Mouse (Mus musculus): ENCODE data around the gene Zkscan5.

Gene Zkscan5

DNA sequence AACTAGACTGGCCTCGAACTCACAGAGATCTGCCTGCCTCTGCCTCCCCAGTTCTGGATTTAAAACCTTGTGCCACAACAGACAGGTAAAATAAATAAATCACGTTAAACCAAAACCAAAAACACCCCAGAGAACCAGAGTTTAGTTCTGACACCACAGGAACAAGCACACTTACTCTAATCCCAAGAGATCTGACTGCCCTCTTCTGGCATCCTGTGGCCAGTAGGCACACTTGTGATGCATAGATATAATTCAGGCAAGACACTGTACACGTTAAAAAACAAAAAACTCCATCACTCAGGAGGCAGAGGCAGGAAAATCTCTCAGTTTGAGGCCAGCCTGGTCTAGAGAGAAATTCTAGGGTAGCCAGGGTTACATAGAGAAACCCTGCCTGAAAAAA is 1.9 kb upstream of the Zkscan5 start:
- TF ChIP-seq GATA4 (IDR thresholded peaks at IDR 0.05; ENCODE audit: insufficient replicate concordance, low read length) = no peak

DNA sequence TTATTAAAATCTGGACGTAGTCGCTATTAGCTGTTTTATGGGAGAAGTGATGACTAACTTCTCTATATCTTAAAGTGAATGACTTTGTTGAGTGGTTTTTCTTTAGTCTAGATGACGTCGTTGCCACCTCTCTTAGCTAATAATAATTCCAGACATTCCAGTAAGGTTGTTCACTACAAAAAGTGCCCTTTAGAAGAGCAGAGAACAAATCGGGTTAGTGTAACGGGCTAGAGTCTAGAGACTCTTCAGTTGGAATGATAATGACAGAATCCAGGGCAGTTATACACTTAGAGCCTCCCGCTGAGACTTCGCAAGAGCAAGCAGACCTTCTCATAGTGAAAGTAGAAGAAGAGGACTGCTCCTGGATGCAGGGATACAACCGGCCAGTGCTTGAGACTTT is 679 bp downstream of the Zkscan5 start:
- TF ChIP-seq GATA4 (IDR thresholded peaks at IDR 0.05; ENCODE audit: insufficient replicate concordance, low read length) = no peak

DNA sequence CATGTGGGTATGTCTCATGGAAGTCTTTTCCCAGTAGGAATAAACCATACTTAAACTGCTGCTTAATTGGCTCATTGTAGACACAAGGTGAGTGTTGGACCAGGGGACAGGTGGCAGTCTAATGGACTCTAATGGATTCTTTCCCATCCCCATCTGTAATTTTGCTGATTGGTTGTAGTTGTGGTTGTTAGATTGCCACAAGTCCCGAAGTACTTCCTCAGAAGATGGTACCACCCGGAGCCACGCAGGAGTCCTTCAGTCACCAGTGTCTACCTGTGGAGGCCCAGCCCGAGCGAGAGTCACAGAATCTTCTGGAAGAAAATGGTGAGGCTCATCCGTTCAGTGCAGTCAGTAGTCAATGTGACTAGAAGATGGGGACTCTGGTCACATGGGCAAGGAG is 3.0 kb downstream of the Zkscan5 start:
- TF ChIP-seq GATA4 (IDR thresholded peaks at IDR 0.05; ENCODE audit: insufficient replicate concordance, low read length) = no peak

DNA sequence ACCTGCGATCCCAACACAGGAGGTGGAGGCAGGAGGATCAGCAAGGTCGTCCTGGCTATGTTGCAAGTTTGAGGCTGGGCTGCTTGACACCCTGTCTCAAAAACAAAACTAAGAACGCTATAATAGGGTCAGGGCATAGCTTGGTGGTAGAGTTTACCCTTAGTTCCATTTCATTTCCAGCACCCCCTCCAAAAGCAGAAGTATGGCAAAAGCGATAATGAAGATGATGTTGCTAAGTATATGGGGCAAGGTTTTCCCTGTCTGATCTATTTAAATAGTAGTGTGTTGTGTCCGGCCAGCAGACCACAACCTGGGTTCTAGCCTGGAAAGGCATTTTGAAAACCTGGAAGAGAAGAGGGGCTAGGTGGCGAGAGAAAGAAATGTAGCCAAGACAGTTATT is 3.6 kb downstream of the Zkscan5 start:
- no peak for TF ChIP-seq GATA4 (IDR thresholded peaks at IDR 0.05; ENCODE audit: insufficient replicate concordance, low read length)

DNA sequence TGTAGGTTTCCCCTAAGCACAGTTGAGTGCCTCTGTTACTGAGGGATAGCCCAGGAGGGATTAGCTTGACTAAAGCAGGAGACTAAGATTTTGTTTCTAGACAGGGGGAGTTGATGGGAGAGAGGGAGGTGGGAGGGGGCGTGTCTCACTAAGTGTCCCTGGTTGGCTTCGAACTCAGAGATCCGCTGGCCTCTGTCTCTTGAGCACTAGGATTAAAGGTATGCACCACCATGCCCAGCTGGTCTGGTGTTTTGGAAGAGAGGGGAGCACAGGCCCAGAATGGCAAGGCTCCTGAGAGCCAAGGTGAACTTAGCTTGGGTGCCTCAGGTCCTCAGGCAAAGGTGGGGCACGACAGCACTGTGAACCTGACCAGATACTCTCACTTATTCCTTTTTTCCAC is 7.0 kb downstream of the Zkscan5 start:
- TF ChIP-seq GATA4 (IDR thresholded peaks at IDR 0.05; ENCODE audit: insufficient replicate concordance, low read length) = no peak

DNA sequence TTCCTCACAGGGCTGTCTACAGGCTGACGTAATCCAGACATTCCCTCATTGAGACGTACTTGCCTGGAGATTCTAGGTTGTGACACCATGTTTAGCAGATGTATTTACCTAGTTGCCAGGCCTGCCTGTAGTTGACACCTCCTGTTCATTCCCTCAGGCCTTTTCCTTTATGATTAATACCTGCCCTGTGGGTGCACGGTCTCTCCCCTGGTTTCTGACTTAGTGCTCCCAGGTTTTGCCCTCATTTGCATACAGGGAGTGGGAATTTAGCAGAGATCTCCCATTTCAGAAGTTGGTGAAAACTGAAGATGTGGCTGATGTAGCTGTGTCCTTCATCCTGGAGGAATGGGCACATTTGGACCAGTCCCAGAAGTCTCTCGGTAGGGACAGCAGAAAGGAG is 7.9 kb downstream of the Zkscan5 start:
- TF ChIP-seq GATA4 (IDR thresholded peaks at IDR 0.05; ENCODE audit: insufficient replicate concordance, low read length) = no peak

DNA sequence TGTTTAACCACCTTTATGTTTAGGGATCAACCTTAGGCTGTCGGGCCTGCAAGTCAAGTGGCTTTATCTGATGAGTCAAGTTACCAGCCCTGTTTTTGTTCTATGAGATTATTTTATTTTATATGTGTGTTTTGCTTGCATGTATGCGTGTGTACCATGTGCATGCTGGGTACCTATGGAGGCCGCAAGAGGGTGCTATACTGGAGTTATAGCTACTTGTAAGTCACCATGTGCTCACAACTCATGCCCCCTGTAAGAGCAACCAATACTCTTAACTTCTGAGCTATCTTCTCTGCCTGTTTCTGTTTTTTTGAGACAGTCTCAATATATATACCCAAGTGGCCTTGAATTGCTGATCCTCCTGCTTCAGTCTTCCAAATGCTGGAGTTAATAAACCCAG is 9.1 kb downstream of the Zkscan5 start:
- TF ChIP-seq GATA4 (IDR thresholded peaks at IDR 0.05; ENCODE audit: insufficient replicate concordance, low read length) = no peak

DNA sequence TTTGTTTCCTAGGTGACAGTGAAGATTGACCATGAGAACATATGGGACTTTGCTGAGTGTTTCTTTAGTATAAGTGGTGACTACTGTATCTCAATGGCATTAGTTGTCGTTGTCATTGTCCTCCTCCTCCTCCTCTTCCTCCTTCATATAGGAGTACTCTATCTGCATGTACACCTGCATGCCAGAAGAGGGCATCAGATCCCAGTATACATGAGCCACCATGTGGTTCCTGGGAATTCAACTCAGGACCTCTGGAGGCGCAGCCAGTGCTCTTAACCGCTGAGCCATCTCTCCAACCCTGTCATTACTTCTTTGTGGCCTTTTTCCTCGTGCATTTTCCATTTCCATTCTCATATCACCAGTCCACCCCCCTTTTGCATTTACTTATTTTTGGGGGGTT is 10.3 kb downstream of the Zkscan5 start:
- no peak for TF ChIP-seq GATA4 (IDR thresholded peaks at IDR 0.05; ENCODE audit: insufficient replicate concordance, low read length)

DNA sequence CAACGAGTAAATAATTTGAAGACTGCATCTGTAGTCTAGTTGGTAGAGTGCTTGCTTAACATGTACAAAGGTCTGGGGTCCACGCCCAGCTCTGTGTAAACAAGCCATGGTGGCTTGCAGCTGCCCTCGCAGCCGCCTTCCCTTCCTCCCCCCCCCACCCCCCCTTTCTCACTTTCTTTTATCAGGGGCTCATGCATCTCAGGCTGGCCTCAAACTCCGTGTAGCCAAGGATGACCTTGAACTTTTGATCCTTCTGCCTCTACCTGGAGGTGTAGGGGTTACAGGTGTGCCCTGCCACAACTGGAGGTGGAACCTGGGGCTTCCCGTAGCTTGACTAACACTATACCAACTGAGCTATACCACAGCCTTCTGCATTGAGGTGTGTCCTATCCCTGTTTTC is 13.4 kb downstream of the Zkscan5 start:
- TF ChIP-seq GATA4 (IDR thresholded peaks at IDR 0.05; ENCODE audit: insufficient replicate concordance, low read length) = no peak

DNA sequence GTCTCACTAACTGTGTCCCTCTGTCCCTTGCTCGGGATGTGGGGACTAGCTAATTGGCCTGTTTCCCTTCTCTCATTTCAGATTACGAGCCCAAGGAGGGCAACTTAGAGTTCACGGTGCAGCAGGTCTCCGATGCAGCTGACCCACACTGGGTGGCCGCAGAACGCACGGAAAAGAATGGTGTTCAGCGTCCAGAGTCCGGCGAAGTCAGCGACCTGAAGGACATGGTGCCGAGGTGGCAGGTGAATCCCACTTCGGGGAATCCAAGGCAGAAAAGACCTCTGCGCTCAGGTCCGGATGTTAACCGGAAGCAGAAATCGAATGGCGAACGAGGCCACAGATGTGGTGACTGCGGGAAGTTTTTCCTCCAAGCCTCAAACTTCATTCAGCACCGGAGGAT is 13.8 kb downstream of the Zkscan5 start:
- no peak for TF ChIP-seq GATA4 (IDR thresholded peaks at IDR 0.05; ENCODE audit: insufficient replicate concordance, low read length)

DNA sequence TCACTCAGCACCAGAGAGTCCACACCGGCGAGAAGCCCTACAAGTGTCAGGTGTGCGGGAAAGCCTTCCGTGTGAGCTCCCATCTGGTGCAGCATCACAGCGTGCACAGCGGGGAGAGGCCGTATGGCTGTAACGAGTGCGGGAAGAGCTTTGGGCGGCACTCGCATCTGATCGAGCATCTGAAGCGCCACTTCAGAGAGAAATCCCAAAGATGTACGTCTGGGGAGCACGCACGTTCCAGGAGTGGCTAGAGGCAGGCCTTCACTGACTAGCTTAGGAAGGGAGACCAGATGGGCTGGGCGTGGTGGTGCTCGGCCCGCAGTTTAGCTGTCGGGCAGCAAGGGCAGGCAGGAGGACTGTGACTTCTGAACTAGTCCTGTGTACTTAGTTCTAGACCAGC is 14.3 kb downstream of the Zkscan5 start:
- TF ChIP-seq GATA4 (IDR thresholded peaks at IDR 0.05; ENCODE audit: insufficient replicate concordance, low read length) = no peak

DNA sequence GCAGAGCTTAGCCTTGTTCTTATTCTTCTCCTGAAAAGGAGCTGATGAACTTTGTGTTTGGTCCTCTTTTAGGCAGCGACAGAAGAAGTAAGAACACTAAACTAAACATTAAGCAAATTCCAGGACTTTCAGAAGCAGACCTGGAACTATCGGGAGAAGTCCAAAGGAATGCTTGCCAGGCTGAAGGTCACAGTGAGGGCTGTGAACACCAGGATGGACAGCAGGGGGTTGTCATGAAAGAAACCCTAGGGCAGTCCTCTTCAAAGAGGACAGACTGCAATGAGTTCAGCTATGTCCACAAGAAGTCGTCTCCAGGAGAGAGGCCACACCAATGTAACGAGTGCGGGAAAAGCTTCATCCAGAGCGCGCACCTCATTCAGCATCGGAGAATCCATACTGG is 15.6 kb downstream of the Zkscan5 start:
- TF ChIP-seq GATA4 (IDR thresholded peaks at IDR 0.05; ENCODE audit: insufficient replicate concordance, low read length) = no peak

DNA sequence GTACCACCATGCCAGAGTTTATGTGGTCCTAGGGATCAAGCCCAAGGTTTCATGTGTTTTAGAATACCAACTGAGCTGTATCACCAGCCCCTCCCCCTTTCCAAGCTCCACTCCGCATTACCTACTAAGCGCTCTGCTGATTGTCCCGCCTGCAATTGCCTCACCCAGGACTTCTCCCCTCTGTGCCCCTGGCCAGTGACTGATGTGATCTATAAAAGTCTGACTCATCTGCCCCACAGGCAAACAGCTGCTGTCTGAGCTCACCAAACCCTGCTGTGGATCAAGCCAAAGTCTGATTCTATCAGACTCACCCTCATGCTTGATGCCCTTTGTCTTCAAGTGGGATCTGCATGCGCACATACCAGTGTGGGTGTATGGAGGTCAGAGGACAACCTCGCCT is 18.5 kb downstream of the Zkscan5 start:
- no peak for TF ChIP-seq GATA4 (IDR thresholded peaks at IDR 0.05; ENCODE audit: insufficient replicate concordance, low read length)

DNA sequence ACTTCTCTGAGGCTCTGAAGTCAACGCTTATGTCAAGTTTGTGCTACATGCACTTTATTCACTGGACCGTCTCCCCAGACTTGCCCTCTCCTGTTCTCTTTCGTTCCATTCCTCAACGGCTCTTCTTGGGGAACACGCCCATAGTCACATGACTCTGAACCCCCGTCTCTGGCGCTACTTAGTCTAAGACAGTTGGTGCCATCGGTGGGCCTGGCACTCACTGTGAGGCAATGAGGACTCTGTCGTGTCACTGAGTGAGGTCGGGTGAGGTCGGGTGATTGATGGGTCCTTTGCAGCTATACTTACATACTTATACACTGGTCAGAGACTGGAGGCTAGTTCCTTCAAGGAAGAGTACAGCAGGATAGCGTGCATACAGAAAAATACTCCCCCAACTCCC is 19.0 kb downstream of the Zkscan5 start:
- no peak for TF ChIP-seq GATA4 (IDR thresholded peaks at IDR 0.05; ENCODE audit: insufficient replicate concordance, low read length)

DNA sequence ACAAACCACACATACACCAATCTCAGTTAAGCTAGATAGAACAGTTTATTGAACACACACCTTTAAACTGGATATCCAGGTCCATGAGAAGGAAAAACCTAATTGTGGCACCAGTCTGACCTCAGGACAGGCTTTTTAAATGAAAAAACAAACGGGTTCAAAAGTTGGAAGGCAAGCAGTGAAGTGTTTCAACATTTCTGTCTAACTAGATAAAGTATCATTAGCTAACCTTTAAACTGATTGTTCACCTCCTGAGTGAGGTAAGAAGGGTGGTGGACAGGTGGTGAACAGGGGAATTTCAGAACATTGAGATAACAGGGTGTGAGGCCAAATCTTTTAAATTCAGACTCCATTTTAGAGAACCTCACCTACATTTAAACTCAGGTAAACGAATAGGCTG is 22.1 kb downstream of the Zkscan5 start:
- TF ChIP-seq GATA4 (IDR thresholded peaks at IDR 0.05; ENCODE audit: insufficient replicate concordance, low read length) = peak; percentile 65

DNA sequence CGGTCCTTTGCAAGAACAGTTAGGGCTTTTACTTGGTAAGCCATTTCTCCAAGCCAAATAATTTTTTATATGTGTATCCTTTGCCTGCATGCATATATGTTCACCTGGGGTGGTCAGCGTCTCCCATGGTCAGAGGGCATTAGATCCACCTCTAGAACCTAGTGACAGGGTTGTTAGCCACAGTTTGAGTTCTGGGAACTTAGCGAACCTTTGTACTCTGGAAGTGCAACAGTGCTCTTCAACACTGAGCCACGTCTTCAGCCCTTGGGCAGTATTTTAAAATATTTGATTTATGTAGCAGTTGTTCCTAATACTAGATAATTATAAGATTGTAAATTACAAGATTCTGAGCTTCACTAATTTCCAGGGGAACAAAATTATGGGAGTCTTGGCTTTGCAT is 26.3 kb downstream of the Zkscan5 start:
- TF ChIP-seq GATA4 (IDR thresholded peaks at IDR 0.05; ENCODE audit: insufficient replicate concordance, low read length) = no peak

DNA sequence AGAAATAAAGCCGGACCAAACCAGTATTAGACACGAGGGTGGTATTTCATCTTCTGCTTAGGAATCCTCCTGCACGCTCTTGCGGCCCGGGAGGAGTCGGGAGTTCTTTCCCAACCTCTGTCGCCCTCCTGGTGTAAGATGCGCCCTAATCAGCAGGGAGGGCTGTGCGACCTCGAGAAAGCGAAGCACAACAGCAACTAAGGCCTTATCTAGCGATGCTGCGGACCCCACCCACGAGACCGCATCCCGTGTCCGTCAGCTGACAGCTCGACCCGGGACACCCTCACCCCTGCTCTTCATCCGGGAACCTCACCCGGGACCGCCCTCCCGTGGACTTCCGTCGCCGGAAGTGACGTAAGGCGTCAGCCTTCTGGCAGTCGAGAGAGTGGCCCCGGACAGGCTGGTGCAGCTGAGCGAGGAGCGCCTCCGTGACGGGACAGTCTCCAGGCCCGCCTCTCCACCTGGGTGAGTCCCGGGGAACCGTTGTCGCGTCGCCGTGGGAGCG is 27.1 kb downstream of the Zkscan5 start, which contains the start of gene Zfp655:
Gene Zfp655, plus strand, starts transcription at position 349 of the 505 bp plus-strand sequence.
- peak; percentile 94 for TF ChIP-seq GATA4 (IDR thresholded peaks at IDR 0.05; ENCODE audit: insufficient replicate concordance, low read length)
